Mouse (Mus musculus) testis, postnatal 14 days (tissue): ENCODE measurements at regions not wholly inside any gene's neighbourhood (a gene's known extent, or its start where the extent isn't known, plus 50 kb on each side); places are given as distances from the start of the nearest gene placed in this dataset.
"Not testable (repeated sequence)": the region's sequence is repeated elsewhere in the genome, so short reads cannot be mapped to it uniquely, and the experiment has no call there.

Experiments
- DNase-seq: peaks from one replicate; pipeline ENCODE4 v3.0.0; 2021; ENCODE audit warnings: low spot score

GRCm38 (mm10) chr14:74205011-74205410 lies 435.6 kb upstream of the Htr2a start:
- no peak for DNase-seq

DNA sequence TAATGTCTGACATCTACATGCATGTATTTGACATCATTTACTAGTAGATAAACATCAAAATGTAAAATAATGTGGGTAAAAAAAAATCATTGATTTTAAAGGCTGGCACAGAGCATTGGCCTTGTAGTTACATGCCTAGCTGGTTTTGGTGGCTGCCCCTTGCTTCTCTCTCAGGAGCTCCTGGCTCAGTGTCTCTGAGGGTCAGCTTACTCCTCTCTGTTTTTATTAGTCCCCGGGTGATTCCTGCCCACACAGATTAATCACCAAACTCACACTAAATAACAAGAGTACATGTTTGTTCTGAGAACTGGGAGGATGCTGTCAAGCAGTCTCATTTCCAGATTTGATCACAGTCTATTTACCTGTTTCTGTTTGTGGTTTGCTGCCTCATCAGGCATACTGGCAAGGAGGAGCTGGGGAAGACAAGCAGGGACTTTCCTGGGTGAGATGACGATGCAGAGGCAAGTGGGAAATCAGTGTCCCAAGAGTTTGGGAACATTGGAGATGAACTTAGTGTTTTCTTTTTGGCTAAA lies 422.7 kb upstream of the Htr2a start:
- no peak for DNase-seq

DNA sequence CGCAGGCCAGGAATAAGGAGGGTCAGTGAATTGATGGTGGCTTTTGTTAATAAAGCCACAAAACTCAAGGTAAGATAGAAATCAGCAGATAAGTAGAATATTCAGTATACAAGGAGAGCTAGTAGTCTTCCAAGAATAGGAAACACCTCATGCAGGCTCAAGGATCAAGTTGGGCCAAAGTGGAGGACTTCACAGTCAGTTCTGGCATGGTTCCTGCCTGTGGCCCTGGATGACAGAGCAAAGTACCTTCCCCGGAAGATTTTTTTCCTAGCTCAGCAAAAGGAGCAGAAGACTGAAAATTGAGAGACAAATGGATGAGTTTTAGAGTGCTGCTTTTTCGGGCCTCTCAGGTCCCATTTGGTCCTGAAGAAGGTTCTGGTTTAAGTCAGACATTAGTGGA lies 420.9 kb upstream of the Htr2a start:
- no peak for DNase-seq

DNA sequence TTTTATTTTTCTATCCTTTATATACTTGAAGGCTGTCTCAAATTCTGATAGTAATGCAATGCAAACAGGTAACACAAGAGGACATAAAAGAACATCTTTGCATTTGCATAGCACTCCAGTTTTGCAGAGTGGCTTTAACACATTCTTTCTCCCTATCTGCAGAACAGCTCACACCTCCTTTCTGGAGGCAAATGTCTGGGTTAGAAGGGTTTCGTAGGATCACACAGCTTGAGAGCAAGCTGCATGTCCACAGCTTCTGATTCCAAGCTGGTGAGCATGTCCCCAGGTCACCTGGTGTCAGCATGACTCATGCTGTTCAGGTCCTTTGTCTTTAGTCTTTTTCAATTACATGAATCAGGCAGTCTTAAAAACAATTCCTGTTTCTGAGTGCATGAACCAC lies 418.5 kb upstream of the Htr2a start:
- no peak for DNase-seq

DNA sequence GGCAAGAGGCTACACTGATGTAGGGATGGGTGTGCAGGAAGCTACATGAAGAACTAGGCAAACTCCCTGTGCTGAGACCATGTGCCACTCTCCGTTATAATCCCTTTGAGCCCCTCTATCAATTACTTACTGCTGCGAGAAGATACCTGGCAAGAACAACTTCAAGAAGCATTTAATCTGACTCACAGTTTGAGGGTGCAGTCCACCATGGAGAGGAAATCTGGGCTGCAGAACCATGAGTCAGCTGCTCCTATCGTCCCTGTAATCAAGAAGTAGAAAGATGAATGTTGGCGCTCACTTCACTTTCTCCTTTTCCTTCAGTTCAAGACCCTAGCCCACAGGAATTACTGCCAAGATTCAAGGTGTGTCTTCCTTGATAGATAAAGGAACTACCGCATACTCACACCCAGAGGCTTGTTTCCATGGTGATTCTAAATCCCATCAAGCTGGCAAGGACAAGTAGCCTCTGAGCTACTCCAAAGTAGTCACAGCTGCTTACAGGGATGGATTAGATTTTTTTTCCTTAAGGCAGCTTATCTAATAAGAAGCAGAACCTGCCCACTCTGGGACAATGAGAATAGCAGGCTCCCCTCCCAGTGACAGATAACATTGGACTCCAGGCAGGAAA lies 411.0 kb upstream of the Htr2a start:
- DNase-seq = no peak

- no peak for DNase-seq
Observed at GRCm38 (mm10) chr14:74240212-74240611, 400.4 kb upstream of the Htr2a start.

GRCm38 (mm10) chr14:74249263-74249878 lies 391.3 kb upstream of the Htr2a start:
- DNase-seq = no peak

DNA sequence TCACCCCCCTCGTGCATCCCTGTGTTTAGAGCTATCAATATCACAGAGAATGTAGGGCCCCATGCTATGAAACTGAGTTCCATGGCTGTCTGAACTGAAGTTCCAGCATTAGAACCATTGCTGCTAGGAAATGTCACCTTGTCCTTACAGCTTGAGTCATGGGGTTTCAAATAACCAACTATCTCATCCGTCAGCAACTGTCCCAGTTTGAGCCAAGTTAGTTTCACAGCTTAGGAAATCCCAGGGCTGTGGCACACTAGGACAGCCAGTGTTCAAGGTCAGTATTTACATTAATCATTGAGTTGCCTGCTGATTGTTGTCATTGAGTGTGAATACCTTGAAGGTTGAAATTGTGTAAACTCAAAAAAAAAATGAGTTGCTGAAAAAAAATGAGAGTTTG lies 390.6 kb upstream of the Htr2a start:
- no peak for DNase-seq

DNA sequence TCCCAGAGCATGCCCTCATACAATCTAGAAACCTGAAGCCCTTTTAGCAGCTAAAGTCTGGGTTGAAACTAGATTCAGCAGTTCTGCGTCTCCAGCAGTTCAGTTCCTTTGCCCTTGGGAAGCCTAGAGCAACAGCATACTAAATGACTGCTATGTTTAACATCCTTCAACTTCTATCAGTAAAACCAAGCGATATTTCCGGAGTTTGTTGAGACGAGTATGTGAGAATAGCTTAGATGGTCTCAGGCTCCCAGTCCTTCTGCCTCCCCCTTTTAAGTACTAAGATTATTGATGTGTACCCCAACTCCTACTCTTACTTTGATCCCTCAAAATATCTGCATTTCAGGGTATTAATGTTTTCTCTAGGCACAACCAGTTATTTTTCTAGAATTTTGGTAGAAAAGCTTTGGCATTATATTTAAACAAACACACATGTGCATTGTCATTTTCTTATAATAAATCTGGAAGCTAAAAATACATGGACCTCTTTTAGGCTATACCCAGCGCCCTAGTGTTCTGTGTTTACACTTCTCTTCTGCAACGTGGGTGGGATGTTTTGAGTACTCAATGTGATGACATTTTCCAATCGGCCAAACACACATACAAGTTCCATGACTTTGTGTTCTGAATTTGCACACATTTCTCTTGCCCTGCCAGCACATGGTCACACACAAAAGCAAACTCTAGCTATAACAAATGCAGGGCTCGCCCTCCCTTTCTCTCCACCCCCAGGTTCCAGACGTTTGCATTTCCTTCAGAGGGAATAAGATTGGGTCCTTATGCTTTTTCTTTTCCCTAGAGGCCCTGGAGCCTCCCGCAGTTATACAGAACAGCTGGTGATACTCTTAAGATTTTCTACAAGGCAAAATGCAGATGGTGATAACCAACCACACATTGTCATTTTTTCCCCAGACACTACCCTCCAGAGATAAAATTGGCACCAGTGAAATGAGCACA lies 388.2 kb upstream of the Htr2a start:
- DNase-seq = no peak

- DNase-seq = no peak
Observed at GRCm38 (mm10) chr14:74255000-74255399, 385.6 kb upstream of the Htr2a start.

GRCm38 (mm10) chr14:74259437-74259836 lies 381.2 kb upstream of the Htr2a start:
- no peak for DNase-seq

- no peak for DNase-seq
Observed at GRCm38 (mm10) chr14:74267086-74267485, 373.6 kb upstream of the Htr2a start.

- DNase-seq = no peak
Observed at GRCm38 (mm10) chr14:74294560-74294959, 346.1 kb upstream of the Htr2a start.

GRCm38 (mm10) chr14:74304483-74304882 lies 336.2 kb upstream of the Htr2a start:
- DNase-seq = no peak

- no peak for DNase-seq
Observed at GRCm38 (mm10) chr14:74306717-74307307, 333.8 kb upstream of the Htr2a start.

- not testable (repeated sequence) for DNase-seq
Observed at GRCm38 (mm10) chr14:74309451-74309850, 331.2 kb upstream of the Htr2a start.

DNA sequence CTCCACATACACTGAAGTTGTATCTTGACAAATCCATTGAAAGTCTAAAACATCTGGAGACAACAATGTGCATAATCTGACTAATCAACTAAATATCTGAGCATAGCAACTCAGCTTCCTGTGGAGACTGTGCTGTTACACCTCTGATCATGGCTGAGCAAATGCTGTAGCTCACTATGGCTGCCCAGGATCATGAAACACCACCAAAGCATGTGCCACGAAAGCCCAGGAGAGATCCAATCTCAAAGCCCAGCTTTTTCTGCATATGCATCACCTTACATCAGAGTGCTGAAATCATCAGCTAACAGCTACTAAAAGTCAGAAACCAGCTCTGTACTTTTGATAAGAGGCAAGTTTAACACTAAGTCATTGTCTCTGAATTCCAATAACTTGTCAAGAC lies 313.3 kb upstream of the Htr2a start:
- DNase-seq = no peak

- DNase-seq = no peak
Observed at GRCm38 (mm10) chr14:74350751-74351150, 289.9 kb upstream of the Htr2a start.

- no peak for DNase-seq
Observed at GRCm38 (mm10) chr14:74352286-74352685, 288.4 kb upstream of the Htr2a start.

GRCm38 (mm10) chr14:74358730-74359444 lies 281.8 kb upstream of the Htr2a start:
- no peak for DNase-seq

DNA sequence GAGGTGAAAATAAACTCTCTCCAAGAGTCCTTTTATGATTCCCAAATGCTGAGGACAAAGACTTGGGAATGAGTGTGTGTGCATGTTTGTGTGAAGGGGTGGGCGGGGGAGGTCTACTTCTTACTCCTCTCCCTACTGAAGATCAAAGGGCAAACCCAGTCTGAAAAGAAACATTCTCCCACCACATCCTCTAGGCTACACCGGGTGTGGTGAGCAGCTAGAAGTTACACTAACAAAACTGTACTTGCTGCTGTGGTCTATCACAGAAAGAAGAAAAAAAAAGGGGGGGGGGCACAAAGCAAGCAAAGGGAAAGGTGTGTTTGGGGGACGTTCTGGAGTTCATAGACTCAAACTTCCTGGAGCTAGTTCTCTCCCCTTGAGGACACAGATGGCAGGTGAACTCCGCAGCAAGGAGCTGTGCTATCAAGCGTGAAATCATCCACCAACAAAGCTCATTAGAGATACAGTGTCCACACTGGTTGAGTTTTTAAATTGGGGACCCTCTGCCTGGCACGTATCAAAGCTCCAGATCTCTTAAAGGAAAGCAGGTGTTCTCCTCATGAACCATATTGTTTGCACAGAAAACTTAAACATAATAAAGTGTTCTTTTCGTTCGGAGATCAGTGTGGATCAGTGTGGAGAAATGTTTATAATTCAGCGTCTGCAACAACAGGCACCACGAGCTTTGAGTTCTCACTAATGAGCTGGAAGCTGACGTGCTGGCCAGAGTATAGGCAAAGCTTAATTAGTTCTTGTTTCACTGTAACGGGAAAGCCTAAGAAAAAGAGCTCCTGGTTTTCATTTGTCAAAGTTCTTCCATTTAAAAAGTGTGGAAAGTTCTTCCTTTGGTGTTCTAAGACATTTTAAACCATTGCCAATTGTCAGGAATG lies 280.7 kb upstream of the Htr2a start:
- DNase-seq = no peak
